Mouse (Mus musculus) ES-E14 (cell line): Measurements from ENCODE around the gene Hist1h2ad.

ENCODE experiments used
- HCFC1 ChIP-seq: IDR thresholded peaks from 2 replicates; pipeline ENCODE4 v1.6.1; 2012; ENCODE audit warnings: low read length, inconsistent platforms, borderline replicate concordance; ENCODE audit not compliant: insufficient read depth
- MAFK ChIP-seq: IDR thresholded peaks from 2 replicates; pipeline ENCODE4 v1.6.1; 2014; ENCODE audit warnings: mild to moderate bottlenecking, low read depth, low read length, inconsistent platforms; ENCODE audit not compliant: insufficient read depth
- ZC3H11A ChIP-seq: IDR thresholded peaks from 2 replicates; pipeline ENCODE4 v1.6.1; 2012; ENCODE audit warnings: low read depth, mild to moderate bottlenecking, inconsistent platforms, low read length, borderline replicate concordance
- ZNF384 ChIP-seq: IDR thresholded peaks from 2 replicates; pipeline ENCODE4 v1.6.1; 2012; ENCODE audit warnings: low read depth, low read length, inconsistent platforms

- TF ChIP-seq MAFK = no peak
- peak; percentile 74 for TF ChIP-seq ZNF384
- TF ChIP-seq HCFC1 = no peak
- TF ChIP-seq ZC3H11A = no peak
Measured at GRCm38 (mm10) chr13:23582219-23583056, 8.3 kb downstream of the Hist1h2ad start.
